Mouse (Mus musculus): ENCODE data around the gene Gm13212. TPM values are rescaled to one million over a fixed set of nuclear protein-coding genes. Genes with fewer than 3 reads are reported as not detected.
"Not testable (repeated sequence)": the region's sequence is repeated elsewhere in the genome, so short reads cannot be mapped to it uniquely, and the experiment has no call there.

Gene Gm13212
- 0.63 and 0.80 TPM in 2 replicates for polyA plus RNA-seq (2016; fragmentation: Nextera tagmentation; extraction: Ambion mirVana)

DNA sequence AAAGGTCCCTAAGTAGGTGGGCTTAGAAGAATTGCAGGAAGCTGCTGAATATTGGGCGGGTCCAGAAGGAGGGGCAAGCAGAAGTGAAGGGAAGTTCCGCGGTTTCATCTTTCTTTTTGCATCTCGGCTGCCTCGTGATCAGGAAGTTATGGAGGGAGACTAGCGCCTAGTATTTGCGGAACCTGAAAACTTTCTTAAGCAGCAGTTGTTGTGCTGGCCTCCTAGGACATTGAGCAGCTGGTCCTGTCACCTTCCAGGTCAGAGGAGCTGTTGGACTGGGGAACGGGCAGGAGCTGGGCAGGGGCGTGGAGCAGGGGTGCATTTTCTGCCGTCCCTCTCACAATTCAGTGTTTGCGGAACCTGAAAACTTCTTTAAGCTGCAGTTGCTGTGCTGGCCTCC, at the start of gene Gm13212:
Gene Gm13212, plus strand, starts transcription at position 89 of the 400 bp plus-strand sequence.
- H3K27ac ChIP-seq (replicated peaks); H3K36me3 ChIP-seq; ATAC-seq (ENCODE audit: low FRiP score, low read depth); H3K4me3 ChIP-seq; H3K27me3 ChIP-seq; H3K4me2 ChIP-seq (replicated peaks); H3K4me1 ChIP-seq; H3K9me3 ChIP-seq; H3K9ac ChIP-seq (replicated peaks): not testable (repeated sequence)
- 23% methylated on average over 11 of the region's 11 CpGs for WGBS

DNA sequence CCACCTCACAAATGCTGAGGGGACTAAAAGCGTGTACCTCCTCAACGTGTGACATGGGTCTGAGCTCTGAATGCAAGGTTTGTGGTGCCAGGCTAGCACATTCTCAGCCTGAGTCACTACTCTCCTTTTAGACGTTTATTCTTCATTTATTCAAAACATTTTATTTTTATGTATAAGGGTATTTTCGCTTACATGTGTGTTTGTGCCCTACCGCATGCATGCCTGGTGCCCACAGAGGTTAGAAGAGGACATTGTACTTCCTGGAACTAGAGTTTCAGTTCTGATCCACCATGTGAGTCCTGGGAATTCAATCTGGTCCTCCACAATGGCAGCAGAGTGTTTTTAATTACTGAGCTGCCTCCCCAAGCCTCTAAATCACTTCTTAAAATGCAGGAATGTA, 41.1 kb upstream of the Gm13212 start:
- 73% methylated on average over 5 of the region's 5 CpGs for WGBS
- not testable (repeated sequence) for H3K9ac ChIP-seq (replicated peaks); H3K27me3 ChIP-seq; H3K4me2 ChIP-seq (replicated peaks); H3K4me1 ChIP-seq; ATAC-seq (ENCODE audit: low FRiP score, low read depth); H3K4me3 ChIP-seq; H3K27ac ChIP-seq (replicated peaks); H3K36me3 ChIP-seq
- H3K9me3 ChIP-seq: peaks cover 41% of the 10 kb centered on the region

DNA sequence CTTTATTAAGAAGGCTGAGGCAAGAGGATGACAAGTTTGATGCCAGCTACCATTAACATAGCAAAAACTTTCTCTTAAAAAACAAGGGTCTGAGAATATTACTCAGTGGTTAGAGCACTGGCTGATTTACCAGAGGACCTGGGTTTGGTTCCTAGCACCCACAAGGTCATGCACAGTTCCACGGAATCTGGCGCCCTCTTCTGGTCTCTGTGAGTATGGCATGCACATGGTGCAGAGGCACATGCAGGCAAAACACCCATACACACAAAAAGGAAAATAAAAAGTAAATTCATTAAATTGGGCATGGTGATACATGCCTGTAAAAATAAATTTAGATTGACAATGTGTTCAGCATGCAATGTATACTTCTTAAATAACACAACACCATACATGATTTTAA, 39.9 kb upstream of the Gm13212 start:
- 28% methylated on average over 2 of the region's 2 CpGs for WGBS
- H3K27ac ChIP-seq (replicated peaks); ATAC-seq (ENCODE audit: low FRiP score, low read depth); H3K36me3 ChIP-seq; H3K4me2 ChIP-seq (replicated peaks); H3K27me3 ChIP-seq; H3K9ac ChIP-seq (replicated peaks); H3K4me1 ChIP-seq; H3K4me3 ChIP-seq: not testable (repeated sequence)
- H3K9me3 ChIP-seq: peaks cover 48% of the 10 kb centered on the region

DNA sequence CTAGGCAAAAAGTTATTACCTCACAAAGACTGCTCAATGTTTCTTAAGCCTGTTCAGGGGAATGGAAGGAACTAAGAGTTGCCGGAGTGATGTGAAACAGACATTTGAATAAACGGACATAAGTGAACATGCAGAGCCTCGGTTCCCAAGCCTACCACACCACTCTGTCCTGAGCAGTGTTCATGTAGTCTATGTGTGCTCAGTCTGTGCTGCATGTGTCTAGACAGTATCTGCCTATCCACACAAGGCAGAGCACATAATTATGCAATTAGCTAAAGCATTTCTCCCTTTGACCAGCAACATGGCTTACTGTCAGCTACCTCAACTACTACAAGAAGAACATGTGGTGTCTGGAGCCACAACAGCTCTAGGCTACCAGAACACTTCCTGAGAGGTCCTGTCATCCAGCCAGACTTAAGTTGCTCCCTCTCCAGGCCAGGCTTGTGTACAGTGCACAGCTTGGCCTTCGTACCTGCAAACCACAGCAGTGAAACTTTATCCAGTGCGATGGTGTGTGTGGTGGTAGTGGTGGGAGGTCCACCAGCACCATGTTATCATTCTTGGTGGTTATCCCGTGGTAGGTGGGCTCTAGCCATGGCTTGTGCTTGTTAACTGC, 39.1 kb upstream of the Gm13212 start:
- H3K9ac ChIP-seq (replicated peaks); H3K4me1 ChIP-seq; H3K4me2 ChIP-seq (replicated peaks); H3K27me3 ChIP-seq; H3K4me3 ChIP-seq; H3K27ac ChIP-seq (replicated peaks); H3K36me3 ChIP-seq: not testable (repeated sequence)
- WGBS: 72% methylated on average over 6 of the region's 6 CpGs
- ATAC-seq (ENCODE audit: low FRiP score, low read depth): peak; percentile 52; the same call in 1 of the 2 replicates
- H3K9me3 ChIP-seq: peaks cover 48% of the 10 kb centered on the region

DNA sequence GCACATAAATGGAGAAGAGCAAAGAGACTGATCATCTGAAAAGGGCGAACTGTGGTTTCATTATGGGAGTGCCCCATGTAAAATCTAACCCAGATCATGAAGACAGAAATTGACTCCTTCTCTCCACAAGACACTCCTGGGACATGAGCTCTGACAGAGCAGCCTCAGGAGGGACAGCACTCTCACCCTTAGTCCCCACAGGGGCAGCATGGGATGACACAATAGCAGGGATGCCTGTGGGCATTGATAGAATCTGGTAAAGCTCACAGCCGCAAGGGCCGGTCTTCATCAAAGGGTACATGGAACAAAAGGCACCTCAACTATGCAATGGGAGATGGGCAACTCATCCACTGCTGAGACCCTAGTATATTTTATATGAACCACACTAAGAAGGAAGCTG, 38.5 kb upstream of the Gm13212 start:
- 87% methylated on average over 3 of the region's 3 CpGs for WGBS
- H3K36me3 ChIP-seq; H3K4me3 ChIP-seq; H3K4me1 ChIP-seq; H3K27me3 ChIP-seq; H3K4me2 ChIP-seq (replicated peaks); H3K9ac ChIP-seq (replicated peaks); ATAC-seq (ENCODE audit: low FRiP score, low read depth); H3K27ac ChIP-seq (replicated peaks): not testable (repeated sequence)
- peaks cover 46% of the 10 kb centered on the region for H3K9me3 ChIP-seq

DNA sequence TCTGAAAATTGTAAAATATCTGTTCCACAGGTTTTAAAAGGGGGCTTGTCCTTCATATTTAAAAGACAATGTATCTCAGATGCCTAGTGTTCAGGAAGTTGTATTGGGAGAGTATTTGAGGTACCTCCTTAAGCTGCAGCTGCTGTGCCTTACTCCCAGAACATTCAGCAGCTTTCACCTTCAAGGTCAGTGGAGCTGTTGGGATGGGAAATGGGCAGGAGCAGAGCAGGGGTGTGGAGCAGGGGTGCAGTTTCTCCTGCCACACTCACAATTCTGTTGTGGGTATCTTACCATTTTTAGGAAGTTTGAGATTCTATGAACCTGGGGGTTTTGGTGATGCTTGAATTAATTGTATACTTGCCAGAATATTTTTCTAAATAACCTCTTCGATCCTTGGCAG, 28.3 kb upstream of the Gm13212 start:
- Histone ChIP-seq H3K36me3 (no peaks in the 10 kb centered on the region), H3K4me3 (no peak overlapping the region), H3K9ac (replicated peaks) (no peak overlapping the region), H3K4me1 (no peaks in the 10 kb centered on the region), H3K27ac (replicated peaks) (no peak overlapping the region), H3K27me3 (no peaks in the 10 kb centered on the region), H3K9me3 (peaks cover 55% of the 10 kb centered on the region), H3K4me2 (replicated peaks) (no peak overlapping the region)
- ATAC-seq (ENCODE audit: low FRiP score, low read depth): no peak
- WGBS: 48% methylated on average over 1 of the region's 1 CpGs

DNA sequence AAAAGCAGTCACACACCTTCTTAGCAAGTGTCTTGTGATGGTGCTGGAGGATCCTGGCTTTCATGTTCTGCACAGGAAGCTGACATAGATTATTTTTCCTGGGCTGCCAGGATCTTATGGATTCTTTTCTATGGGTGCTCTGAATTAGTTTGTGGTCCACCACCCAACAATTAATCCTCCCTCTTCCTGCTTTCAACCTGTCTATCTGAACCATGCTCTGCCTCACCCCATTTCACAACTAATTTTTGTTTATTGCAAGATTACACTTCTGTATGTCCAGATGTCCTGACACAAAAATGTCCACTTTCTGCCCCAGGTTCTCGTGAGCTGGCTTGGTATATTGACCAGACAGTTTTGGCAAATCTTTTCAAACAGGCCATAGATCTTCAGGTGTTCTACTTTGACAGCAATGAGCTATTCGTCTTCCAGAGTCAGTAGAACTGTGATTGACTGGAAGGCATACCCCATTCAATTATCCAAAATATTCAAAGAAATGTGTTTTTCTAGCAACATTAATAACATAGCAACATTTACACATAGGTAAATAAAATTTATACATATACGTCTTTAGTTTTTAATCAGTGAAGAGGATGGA, 25.4 kb upstream of the Gm13212 start:
- ATAC-seq (ENCODE audit: low FRiP score, low read depth): no peak
- no peak overlapping the region for H3K9ac ChIP-seq (replicated peaks)
- H3K27me3 ChIP-seq: no peaks in the 10 kb centered on the region
- peaks cover 49% of the 10 kb centered on the region for H3K9me3 ChIP-seq
- no peaks in the 10 kb centered on the region for H3K36me3 ChIP-seq
- no peaks in the 10 kb centered on the region for H3K4me1 ChIP-seq
- WGBS: 45% methylated on average over 3 of the region's 3 CpGs
- H3K27ac ChIP-seq (replicated peaks): no peak overlapping the region
- no peak overlapping the region for H3K4me3 ChIP-seq
- H3K4me2 ChIP-seq (replicated peaks): no peak overlapping the region

DNA sequence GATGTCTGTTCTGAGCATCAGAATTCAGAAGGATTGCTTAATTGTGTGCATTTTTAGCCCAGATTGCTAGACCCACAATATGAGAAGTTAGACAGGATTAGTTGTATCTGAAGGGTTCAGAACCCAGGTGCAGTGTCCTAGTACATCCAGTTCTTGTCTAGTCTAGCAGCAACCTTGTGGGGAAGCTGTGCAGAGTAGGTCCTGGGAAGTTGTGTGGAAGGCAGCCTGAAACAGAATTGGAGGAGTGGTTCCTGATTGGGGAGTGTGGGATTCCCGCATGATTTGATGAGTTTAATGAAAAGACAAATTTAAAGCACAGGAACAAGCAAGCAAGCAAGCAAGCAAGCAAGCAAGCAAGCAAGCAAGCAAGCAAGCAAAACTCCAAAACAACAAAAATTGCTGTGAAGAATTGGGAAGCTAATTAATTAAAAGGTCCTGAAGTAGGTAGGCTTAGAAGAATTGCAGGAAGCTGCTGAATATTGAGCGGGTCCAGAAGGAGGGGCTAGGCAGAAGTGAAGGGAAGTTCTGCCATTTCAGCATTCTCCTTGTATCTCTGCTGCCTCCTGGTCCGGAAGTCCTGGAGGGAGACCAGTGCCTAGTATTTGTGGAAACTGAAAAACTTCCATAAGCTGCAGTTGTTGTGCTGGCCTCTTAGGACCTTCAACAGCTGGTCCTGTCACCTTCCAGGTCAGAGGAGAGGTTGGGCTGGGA, 20.7 kb upstream of the Gm13212 start:
- no peak overlapping the region for H3K4me2 ChIP-seq (replicated peaks)
- H3K4me3 ChIP-seq: no peak overlapping the region
- no peaks in the 10 kb centered on the region for H3K27me3 ChIP-seq
- no peak overlapping the region for H3K27ac ChIP-seq (replicated peaks)
- H3K36me3 ChIP-seq: no peaks in the 10 kb centered on the region
- H3K9me3 ChIP-seq: peaks cover 49% of the 10 kb centered on the region
- no peaks in the 10 kb centered on the region for H3K4me1 ChIP-seq
- ATAC-seq (ENCODE audit: low FRiP score, low read depth): no peak
- no peak overlapping the region for H3K9ac ChIP-seq (replicated peaks)
- WGBS: 68% methylated on average over 3 of the region's 3 CpGs

DNA sequence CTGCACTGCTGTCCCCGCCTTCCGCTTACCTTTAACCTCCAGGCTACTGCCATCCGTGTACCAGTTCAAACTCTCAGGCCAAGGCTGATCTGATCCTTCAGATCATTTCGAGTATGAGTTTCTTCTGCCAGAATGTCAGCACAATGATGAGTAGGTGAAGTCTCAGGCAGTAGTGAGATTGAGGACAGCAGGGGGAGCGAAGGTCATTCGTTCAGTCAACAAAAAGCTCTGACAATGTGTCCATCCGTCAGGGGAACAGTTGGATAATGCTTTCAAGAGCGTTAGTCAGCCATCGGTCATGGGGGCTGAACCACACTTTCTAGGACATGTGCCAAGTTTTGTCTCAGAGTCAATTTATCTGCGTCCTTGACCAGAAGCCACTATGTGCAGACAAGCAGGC, 14.5 kb upstream of the Gm13212 start:
- not testable (repeated sequence) for ATAC-seq (ENCODE audit: low FRiP score, low read depth); H3K4me1 ChIP-seq; H3K27ac ChIP-seq (replicated peaks); H3K9ac ChIP-seq (replicated peaks); H3K36me3 ChIP-seq; H3K4me2 ChIP-seq (replicated peaks); H3K4me3 ChIP-seq; H3K27me3 ChIP-seq
- H3K9me3 ChIP-seq: peaks cover 23% of the 10 kb centered on the region
- WGBS: 89% methylated on average over 8 of the region's 10 CpGs

DNA sequence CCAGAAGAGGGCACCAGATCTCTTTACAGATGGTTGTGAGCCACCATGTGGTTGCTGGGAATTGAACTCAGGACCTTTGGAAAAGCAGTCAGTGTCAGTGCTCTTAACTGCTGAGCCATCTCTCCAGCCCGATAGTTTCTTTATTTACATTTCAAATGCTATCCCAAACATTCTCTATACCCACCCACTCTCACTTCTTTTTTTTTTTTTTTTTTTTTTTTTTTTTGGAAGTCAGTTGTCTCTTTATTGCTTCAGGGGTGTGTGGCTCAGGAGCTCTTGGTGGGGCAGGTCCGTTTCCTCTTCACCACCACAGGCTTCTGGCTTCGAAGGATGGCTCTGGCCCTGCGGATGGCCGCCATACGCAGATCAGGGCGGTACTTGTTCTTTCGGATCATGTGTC, 8.3 kb upstream of the Gm13212 start:
- H3K4me3 ChIP-seq; H3K27ac ChIP-seq (replicated peaks); H3K36me3 ChIP-seq; ATAC-seq (ENCODE audit: low FRiP score, low read depth); H3K4me1 ChIP-seq; H3K27me3 ChIP-seq; H3K4me2 ChIP-seq (replicated peaks); H3K9ac ChIP-seq (replicated peaks): not testable (repeated sequence)
- WGBS: 90% methylated on average over 8 of the region's 8 CpGs
- peaks cover 19% of the 10 kb centered on the region for H3K9me3 ChIP-seq

DNA sequence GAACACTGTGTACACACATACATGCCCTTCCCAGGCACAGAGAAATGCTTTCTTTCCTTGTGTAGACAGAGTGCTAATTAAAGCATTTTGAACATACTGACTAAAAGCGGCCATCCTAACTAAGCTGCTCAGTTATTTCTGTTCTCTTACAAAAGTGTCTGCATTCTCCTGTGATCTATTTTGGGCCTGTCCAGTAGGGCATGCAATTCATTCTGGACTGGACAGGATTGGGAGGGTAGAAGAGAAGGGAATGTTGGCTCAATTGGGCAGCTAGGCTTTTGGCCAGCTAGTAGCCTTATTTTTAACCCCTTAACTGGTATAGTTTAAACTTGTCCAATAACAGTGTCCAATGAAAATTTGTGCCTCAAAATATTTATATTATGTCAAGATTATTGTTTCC, 4.6 kb upstream of the Gm13212 start:
- H3K36me3 ChIP-seq; H3K4me2 ChIP-seq (replicated peaks); H3K27ac ChIP-seq (replicated peaks); H3K27me3 ChIP-seq; H3K4me3 ChIP-seq; H3K9ac ChIP-seq (replicated peaks); H3K4me1 ChIP-seq; ATAC-seq (ENCODE audit: low FRiP score, low read depth); H3K9me3 ChIP-seq: not testable (repeated sequence)
- WGBS: 93% methylated on average over 1 of the region's 1 CpGs

DNA sequence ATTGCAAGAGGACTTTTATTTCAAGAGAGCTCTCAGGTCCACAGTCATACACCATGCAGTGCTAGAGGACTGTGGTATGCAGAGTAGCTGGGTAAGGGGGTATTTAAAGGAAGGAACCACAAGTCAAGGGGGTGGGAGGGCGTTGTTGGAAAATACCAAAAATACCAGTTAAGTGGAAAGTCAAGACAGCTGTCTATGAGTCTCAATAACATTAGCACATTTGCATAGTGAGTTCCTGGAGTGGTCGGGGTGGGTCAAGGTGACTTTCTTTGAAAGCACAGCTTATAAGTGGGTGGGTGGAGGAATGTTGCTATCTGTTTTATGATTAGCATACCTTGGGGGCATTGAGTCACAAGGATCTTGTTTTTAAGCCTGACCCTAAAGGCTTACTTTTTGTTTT, 1.1 kb downstream of the Gm13212 start:
- H3K27me3 ChIP-seq; H3K9me3 ChIP-seq; H3K4me2 ChIP-seq (replicated peaks); H3K4me1 ChIP-seq; ATAC-seq (ENCODE audit: low FRiP score, low read depth); H3K27ac ChIP-seq (replicated peaks); H3K9ac ChIP-seq (replicated peaks); H3K36me3 ChIP-seq; H3K4me3 ChIP-seq: not testable (repeated sequence)
- 80% methylated on average over 2 of the region's 2 CpGs for WGBS

Measured in midbrain, embryonic 12.5 days (tissue).